Mouse (Mus musculus) ES-Bruce4 (cell line): ENCODE data around the gene Mrpl54. TPM values are rescaled to one million over a fixed set of nuclear protein-coding genes. Genes with fewer than 3 reads are reported as not detected.
"Not testable (repeated sequence)": the region's sequence is repeated elsewhere in the genome, so short reads cannot be mapped to it uniquely, and the experiment has no call there.

Experiments
- H3K27ac ChIP-seq: 2 replicates; pipeline ENCODE4 v1.5.1; 2012; ENCODE audit warnings: low read length, inconsistent platforms; ENCODE audit not compliant: insufficient read depth
- H3K27me3 ChIP-seq: 2 replicates; pipeline ENCODE4 v1.6.1; 2012; ENCODE audit warnings: mild to moderate bottlenecking, low read length, inconsistent platforms; ENCODE audit not compliant: control insufficient read depth, poor library complexity, insufficient read depth, severe bottlenecking
- H3K36me3 ChIP-seq: 2 replicates; pipeline ENCODE4 v1.6.1; 2012; ENCODE audit warnings: inconsistent platforms, mild to moderate bottlenecking, low read length, moderate library complexity; ENCODE audit not compliant: control insufficient read depth, poor library complexity, insufficient read depth, severe bottlenecking
- H3K4me1 ChIP-seq: one replicate; pipeline ENCODE4 v1.8.1; 2011; ENCODE audit warnings: low read length; ENCODE audit not compliant: control insufficient read depth, insufficient read depth
- H3K4me3 ChIP-seq: 2 replicates; pipeline ENCODE4 v1.5.1; 2011; ENCODE audit warnings: low read depth, mild to moderate bottlenecking, low read length
- H3K9ac ChIP-seq: 2 replicates; pipeline ENCODE4 v1.6.1; 2012; ENCODE audit warnings: low read depth, mild to moderate bottlenecking, inconsistent platforms; ENCODE audit not compliant: poor library complexity, severe bottlenecking
- H3K9me3 ChIP-seq: replicated peaks from 2 replicates; pipeline ENCODE4 v1.6.1; 2012; ENCODE audit warnings: mild to moderate bottlenecking, low read length, inconsistent platforms; ENCODE audit not compliant: control insufficient read depth, poor library complexity, insufficient read depth, severe bottlenecking
- CTCF ChIP-seq: IDR thresholded peaks from one replicate; pipeline ENCODE4 v1.8.1; 2011; ENCODE audit warnings: low read depth, low read length
- EP300 ChIP-seq: IDR thresholded peaks from 2 replicates; pipeline ENCODE4 v1.6.1; 2011; ENCODE audit warnings: low read depth, low read length; ENCODE audit not compliant: insufficient read depth
- POLR2A ChIP-seq: IDR thresholded peaks from one replicate; pipeline ENCODE4 v1.8.1; 2011; ENCODE audit warnings: low read length; ENCODE audit not compliant: insufficient read depth
- polyA plus RNA-seq: library from polyadenylated mRNA; stranded (reverse); fragments of >200 nt; gene quantifications from 2 replicates; pipeline ENCODE4 v1.2.4, GENCODE M21; 2011; ENCODE audit warnings: low read depth; ENCODE audit not compliant: missing spikeins, insufficient read depth, insufficient read length

Gene Mrpl54
- polyA plus RNA-seq, 1 experiment: 52.2 TPM

GRCm38 (mm10) chr10:81221402-81222015 is 45.2 kb downstream of the Mrpl54 start:
- Histone ChIP-seq H3K27me3 (no peaks in the 10 kb centered on the region), H3K9me3 (no peaks in the 10 kb centered on the region), H3K4me3 (no peak overlapping the region), H3K36me3 (no peaks in the 10 kb centered on the region), H3K4me1 (peaks cover 2% of the 10 kb centered on the region), H3K9ac (no peak overlapping the region), H3K27ac (no peak overlapping the region)
- TF ChIP-seq CTCF (no peak), EP300 (no peak), POLR2A (no peak)

- Histone ChIP-seq H3K9ac (no peak overlapping the region), H3K36me3 (no peaks in the 10 kb centered on the region), H3K4me3 (no peak overlapping the region), H3K4me1 (peaks cover 2% of the 10 kb centered on the region), H3K27me3 (no peaks in the 10 kb centered on the region), H3K9me3 (no peaks in the 10 kb centered on the region), H3K27ac (no peak overlapping the region)
- no peak for TF ChIP-seq EP300
- no peak for TF ChIP-seq POLR2A
- peak; percentile 79 for TF ChIP-seq CTCF
These were observed 48.8 kb downstream of the Mrpl54 start for GRCm38 (mm10) chr10:81217964-81218363.

- H3K4me3 ChIP-seq, H3K27me3 ChIP-seq, H3K9ac ChIP-seq, H3K27ac ChIP-seq, H3K36me3 ChIP-seq, H3K9me3 ChIP-seq, H3K4me1 ChIP-seq: not testable (repeated sequence)
- peak; percentile 46 for TF ChIP-seq CTCF
These were observed 49.5 kb downstream of the Mrpl54 start for GRCm38 (mm10) chr10:81217267-81217666.

- Histone ChIP-seq H3K9ac (no peak overlapping the region), H3K27ac (no peak overlapping the region), H3K4me1 (peaks cover 2% of the 10 kb centered on the region), H3K9me3 (no peaks in the 10 kb centered on the region), H3K4me3 (no peak overlapping the region), H3K36me3 (no peaks in the 10 kb centered on the region), H3K27me3 (no peaks in the 10 kb centered on the region)
- no peak for TF ChIP-seq POLR2A
These were observed 49.9 kb downstream of the Mrpl54 start for GRCm38 (mm10) chr10:81216810-81217209.

GRCm38 (mm10) chr10:81216260-81216659 is 50.5 kb downstream of the Mrpl54 start:
- Histone ChIP-seq H3K9me3 (no peaks in the 10 kb centered on the region), H3K27me3 (no peaks in the 10 kb centered on the region), H3K9ac (no peak overlapping the region), H3K4me3 (no peak overlapping the region), H3K36me3 (no peaks in the 10 kb centered on the region), H3K4me1 (peaks cover 2% of the 10 kb centered on the region), H3K27ac (no peak overlapping the region)
- no peak for TF ChIP-seq POLR2A
- no peak for TF ChIP-seq EP300
- TF ChIP-seq CTCF: no peak

Other genes with a start within 250 kb of the Mrpl54 start
- 0.27 and 0.90 TPM in 2 replicates for gene Diras1, start 241.3 kb downstream of the Mrpl54 start, polyA plus RNA-seq
- 2.8 and 4.5 TPM in 2 replicates for gene Slc39a3, start 229.5 kb downstream of the Mrpl54 start, polyA plus RNA-seq
- gene Sgta, start 206.8 kb downstream of the Mrpl54 start, polyA plus RNA-seq: 107 and 110 TPM in 2 replicates
- 77.4 and 81.3 TPM in 2 replicates for gene Thop1, start 196.9 kb downstream of the Mrpl54 start, polyA plus RNA-seq
- 0.68 TPM in 1 of 2 replicates, not detected in the other for gene Creb3l3, start 168.1 kb downstream of the Mrpl54 start, polyA plus RNA-seq
- 46.3 and 53.0 TPM in 2 replicates for gene Map2k2, start 161.0 kb downstream of the Mrpl54 start, polyA plus RNA-seq
- 12.6 and 14.4 TPM in 2 replicates for gene Zbtb7a, start 131.7 kb downstream of the Mrpl54 start, polyA plus RNA-seq
- gene Pias4, start 99.0 kb downstream of the Mrpl54 start, polyA plus RNA-seq: 36.8 and 44.9 TPM in 2 replicates
- 2,442 and 2,478 TPM in 2 replicates for gene Eef2, start 90.3 kb downstream of the Mrpl54 start, polyA plus RNA-seq
- 61.2 and 64.8 TPM in 2 replicates for gene Dapk3, start 83.9 kb downstream of the Mrpl54 start, polyA plus RNA-seq
- not detected in 2 replicates for gene 4930442H23Rik, start 83.1 kb downstream of the Mrpl54 start, polyA plus RNA-seq
- gene Nmrk2, start 64.9 kb downstream of the Mrpl54 start, polyA plus RNA-seq: not detected in 2 replicates
- 0.88 and 0.91 TPM in 2 replicates for gene Atcay, start 36.1 kb downstream of the Mrpl54 start, polyA plus RNA-seq
- gene Zfr2, start 33.8 kb downstream of the Mrpl54 start, polyA plus RNA-seq: 11.2 and 11.6 TPM in 2 replicates
- gene Matk, start 14.0 kb downstream of the Mrpl54 start, polyA plus RNA-seq: 1.1 and 1.2 TPM in 2 replicates
- 25.8 and 26.4 TPM in 2 replicates for gene Apba3, start within 50 bp of the Mrpl54 start, polyA plus RNA-seq
- 41.5 and 42.7 TPM in 2 replicates for gene Tjp3, start 24.6 kb upstream of the Mrpl54 start, polyA plus RNA-seq
- gene Pip5k1c, start 26.0 kb upstream of the Mrpl54 start, polyA plus RNA-seq: 28.3 and 31.5 TPM in 2 replicates
- 17.5 and 18.2 TPM in 2 replicates for gene Cactin, start 54.2 kb upstream of the Mrpl54 start, polyA plus RNA-seq
- 0.57 and 1.5 TPM in 2 replicates for gene Tbxa2r, start 61.8 kb upstream of the Mrpl54 start, polyA plus RNA-seq
- 1.0 and 1.2 TPM in 2 replicates for gene Gipc3, start 76.3 kb upstream of the Mrpl54 start, polyA plus RNA-seq
- gene Hmg20b, start 83.5 kb upstream of the Mrpl54 start, polyA plus RNA-seq: 51.8 and 57.3 TPM in 2 replicates
- 13.7 and 15.3 TPM in 2 replicates for gene Mfsd12, start 90.6 kb upstream of the Mrpl54 start, polyA plus RNA-seq
- gene 4930404N11Rik, start 98.9 kb upstream of the Mrpl54 start, polyA plus RNA-seq: not detected in 2 replicates
- gene Fzr1, start 111.6 kb upstream of the Mrpl54 start, polyA plus RNA-seq: 47.8 and 51.4 TPM in 2 replicates
- gene Dohh, start 117.5 kb upstream of the Mrpl54 start, polyA plus RNA-seq: 52.9 and 70.3 TPM in 2 replicates
- gene Gm48551, start 117.5 kb upstream of the Mrpl54 start, polyA plus RNA-seq: 1.5 TPM in 1 of 2 replicates, not detected in the other
- 1.1 TPM in 1 of 2 replicates, not detected in the other for gene Gm48552, start 122.1 kb upstream of the Mrpl54 start, polyA plus RNA-seq
- 4.8 and 5.3 TPM in 2 replicates for gene Smim24, start 126.1 kb upstream of the Mrpl54 start, polyA plus RNA-seq
- gene Nfic, start 188.7 kb upstream of the Mrpl54 start, polyA plus RNA-seq: 6.1 and 7.2 TPM in 2 replicates
- gene Celf5, start 215.8 kb upstream of the Mrpl54 start, polyA plus RNA-seq: 27.5 and 30.5 TPM in 2 replicates
- gene Ncln, start 229.5 kb upstream of the Mrpl54 start, polyA plus RNA-seq: 37.2 and 41.6 TPM in 2 replicates
- 0.49 and 0.93 TPM in 2 replicates for gene S1pr4, start 233.2 kb upstream of the Mrpl54 start, polyA plus RNA-seq